Mouse (Mus musculus): ENCODE measurements around the gene Nkx2-5.

GRCm38 (mm10) chr17:26844371-26844851, 398 bp downstream of the Nkx2-5 start:
- TF ChIP-seq CTCF (IDR thresholded peaks at IDR 0.05; ENCODE audit: low read depth, low read length): no peak
- no peak for TF ChIP-seq POLR2A (IDR thresholded peaks at IDR 0.05; ENCODE audit: borderline replicate concordance, low read depth, low read length)

Data from bone marrow macrophage, adult 2 months (primary cell).